14 mouse cellular contexts compared by ENCODE assay signal in the genomic region with DNA sequence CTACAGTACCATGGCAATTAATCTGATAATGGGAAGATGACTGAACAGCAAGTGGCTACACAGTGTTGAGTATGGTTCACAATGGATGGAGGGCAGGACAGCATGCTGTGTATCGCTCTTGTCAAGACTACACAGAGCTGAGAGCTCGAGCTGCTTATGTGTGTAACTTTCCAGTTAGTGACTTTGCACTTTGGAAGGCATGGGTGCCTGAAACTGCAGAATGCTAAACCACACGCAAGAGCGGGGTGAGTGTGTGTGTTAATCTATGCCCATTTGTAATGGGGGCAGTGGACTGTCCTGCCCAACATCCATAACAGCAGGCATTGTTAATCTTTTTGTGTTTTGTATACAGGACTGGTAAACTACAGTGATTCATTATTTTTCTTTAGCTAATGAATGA.
"Had no signal": no experiment of that assay in that cellular context is flagged by ENCODE, and none has a peak within 500 bp of the region (broad histone marks: within the 10 kb centered on the region; RNA-seq: fewer than 3 reads in every experiment).

No protein-coding gene starts in this region.

- H3K4me1 ChIP-seq: limb, embryonic 10.5 days; lung, embryonic 15.5 days; megakaryocyte, embryonic 14.5 days; midbrain, embryonic 15.5 days; neural tube, embryonic 12.5 days had no signal

- ATAC-seq: inflammation-experienced regulatory T-cells, adult 6 months; intestine, postnatal 0 days; liver, postnatal 0 days; midbrain, embryonic 15.5 days had no signal

- H3K36me3 ChIP-seq: liver, embryonic 13.5 days; lung, embryonic 15.5 days; midbrain, embryonic 15.5 days; neural tube, embryonic 12.5 days had no signal

- H3K27ac ChIP-seq: limb, embryonic 10.5 days; liver, embryonic 13.5 days; lung, embryonic 15.5 days; macrophage; midbrain, embryonic 15.5 days; neural tube, embryonic 12.5 days; stomach, postnatal 0 days had no signal

- H3K27me3 ChIP-seq: liver, embryonic 13.5 days; lung, embryonic 15.5 days; midbrain, embryonic 15.5 days; neural tube, embryonic 12.5 days had no signal

- H3K4me2 ChIP-seq: liver, embryonic 13.5 days; lung, embryonic 15.5 days; midbrain, embryonic 11.5 days; midbrain, embryonic 15.5 days; neural tube, embryonic 12.5 days had no signal

- DNase-seq: liver, embryonic 13.5 days; liver, postnatal 0 days; lung, postnatal 14 days; thymus, postnatal 4 days had no signal

- H3K9me3 ChIP-seq: limb, embryonic 10.5 days; liver, embryonic 13.5 days; lung, embryonic 15.5 days; megakaryocyte, embryonic 14.5 days; midbrain, embryonic 15.5 days; neural tube, embryonic 12.5 days had no signal

- H3K4me3 ChIP-seq: limb, embryonic 10.5 days; liver, embryonic 13.5 days; lung, embryonic 15.5 days; megakaryocyte, embryonic 14.5 days; midbrain, embryonic 15.5 days; neural tube, embryonic 12.5 days had no signal

- H3K9ac ChIP-seq: liver, embryonic 13.5 days; liver, postnatal 0 days; lung, embryonic 15.5 days; midbrain, embryonic 15.5 days; neural tube, embryonic 12.5 days had no signal
